Mouse (Mus musculus): ENCODE measurements around the gene Cmtm8. TPM values are rescaled to one million over a fixed set of nuclear protein-coding genes. Genes with fewer than 3 reads are reported as not detected.

Gene Cmtm8
- polyA plus RNA-seq, 1 experiment = 45.8 TPM

DNA sequence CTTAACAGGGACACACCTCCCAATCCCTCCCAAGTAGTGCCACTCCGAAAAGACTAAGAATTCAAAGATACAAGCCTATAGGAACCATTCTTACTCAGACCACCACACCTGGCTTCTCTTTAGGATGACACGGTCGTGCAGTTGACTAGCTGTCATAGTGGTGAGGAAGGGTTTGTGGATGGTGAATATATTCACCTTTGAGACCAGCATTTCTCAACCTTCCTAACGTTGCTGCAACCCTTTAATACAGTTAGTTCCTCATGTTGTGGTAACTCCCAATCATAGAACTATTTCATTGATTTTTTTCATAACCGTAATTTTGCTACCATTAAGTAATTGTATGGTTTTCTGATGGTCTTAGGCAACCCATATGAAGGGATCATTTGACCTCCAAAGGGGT is 56.8 kb downstream of the Cmtm8 start:
- no peak for DNase-seq (ENCODE audit: low read depth)

DNA sequence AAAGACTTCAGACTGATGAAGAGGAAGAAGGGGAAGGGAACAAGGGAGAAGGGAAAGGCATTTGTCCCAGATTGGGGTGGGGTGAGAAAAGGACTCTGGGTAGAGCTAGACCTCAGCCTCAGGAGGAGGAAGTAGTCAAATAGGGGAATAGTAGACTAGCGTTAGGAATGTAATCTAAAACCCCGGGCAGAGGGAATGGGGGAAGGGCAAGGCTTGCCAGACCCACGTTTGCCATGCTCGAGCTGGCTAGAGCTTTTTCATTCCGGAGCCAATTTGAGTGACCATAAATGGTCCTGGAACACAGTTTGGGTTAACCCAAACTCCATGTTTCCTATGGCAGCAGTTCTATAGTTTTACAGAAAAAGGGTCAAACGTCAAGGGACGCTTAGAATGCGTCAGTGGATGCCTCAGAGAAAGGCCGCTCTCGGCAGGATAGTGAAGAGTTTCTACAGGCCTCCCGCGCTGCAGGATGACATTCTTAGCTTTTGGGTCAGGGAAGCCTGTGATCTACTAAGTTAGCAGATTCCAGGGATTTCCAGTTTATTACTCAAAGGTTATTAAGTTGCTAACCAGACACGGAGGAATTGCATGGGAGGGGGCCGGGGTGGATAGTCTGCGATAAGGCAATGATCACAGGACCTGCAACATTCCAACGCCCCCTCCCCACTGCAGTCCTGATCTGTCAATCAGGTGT is 58.4 kb downstream of the Cmtm8 start:
- no peak for DNase-seq (ENCODE audit: low read depth)

DNA sequence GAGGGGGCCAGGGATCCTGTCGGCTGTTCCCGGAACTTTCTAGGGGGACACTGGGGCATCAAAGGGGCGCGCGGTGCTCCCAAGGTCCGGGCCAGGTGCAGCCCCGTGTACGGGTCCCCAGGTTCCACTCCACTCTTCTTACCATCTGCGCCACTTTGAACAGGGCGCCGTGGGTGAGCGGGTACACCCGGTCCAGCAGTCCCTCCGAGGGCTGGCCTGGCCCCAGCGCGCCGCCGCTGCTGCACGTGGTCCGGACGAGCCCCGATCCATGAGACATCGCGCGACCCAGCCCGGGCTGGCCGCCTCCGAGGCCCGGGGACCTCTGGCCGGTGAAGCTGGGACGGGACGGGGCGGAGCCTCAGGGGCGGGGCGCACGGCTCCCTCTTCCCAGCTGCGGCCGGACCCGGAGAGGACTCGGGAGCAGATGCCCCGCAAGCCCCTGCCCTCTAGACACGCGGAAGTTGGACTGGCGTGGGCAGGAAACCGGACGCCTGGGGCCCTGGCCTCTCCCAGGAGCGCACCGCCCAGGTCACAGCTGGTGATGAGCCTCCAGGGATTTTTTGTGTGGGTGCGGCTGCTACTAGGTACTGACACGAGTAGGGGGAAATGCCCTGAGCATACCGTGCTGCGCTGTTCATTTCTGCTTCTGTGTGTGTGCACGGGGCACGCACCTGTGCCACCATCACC is 62.3 kb downstream of the Cmtm8 start, which contains the start of gene Cmtm7:
TSS of gene Cmtm7 (minus strand) at position 331 of the 687 bp plus-strand sequence.
- no peak for DNase-seq (ENCODE audit: low read depth)

DNA sequence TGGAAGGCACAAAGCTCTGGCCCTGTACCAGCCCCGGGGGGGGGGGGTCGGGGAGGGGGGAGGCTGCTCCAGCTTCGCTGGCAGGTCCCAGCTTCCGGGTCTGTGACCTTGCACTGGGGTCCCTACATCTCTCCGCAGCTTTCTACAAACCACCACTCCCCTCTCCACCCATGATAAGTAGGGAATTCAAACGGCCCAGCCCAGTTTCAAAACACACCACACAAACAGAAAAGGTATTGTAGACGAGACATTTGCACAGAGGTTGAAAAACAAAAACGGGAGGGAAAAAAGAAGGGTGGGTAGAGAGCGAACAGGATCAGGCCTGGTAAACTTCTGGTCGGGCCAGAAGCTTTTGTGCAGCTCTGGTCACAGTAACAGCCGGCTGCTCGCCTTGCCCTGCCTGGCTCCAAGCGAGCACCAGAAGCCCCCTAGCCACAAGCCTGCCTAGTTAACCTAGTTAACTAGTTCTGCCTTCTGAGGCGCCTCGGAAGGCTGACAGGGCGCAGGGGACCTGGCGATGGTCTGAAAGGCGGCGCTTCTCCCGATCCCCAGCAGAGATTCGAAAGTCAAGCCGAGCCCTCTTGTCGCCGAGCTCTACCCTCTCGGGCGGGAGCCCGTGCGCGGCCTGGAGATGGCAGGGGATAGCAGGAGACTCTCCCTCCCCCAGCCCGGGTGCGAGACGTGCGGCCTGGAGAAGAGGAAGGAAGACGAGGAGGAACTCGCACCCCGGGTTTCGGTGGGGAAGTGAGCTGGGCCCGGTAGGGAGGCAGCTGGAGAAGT is 63.0 kb downstream of the Cmtm8 start:
- no peak for DNase-seq (ENCODE audit: low read depth)

DNA sequence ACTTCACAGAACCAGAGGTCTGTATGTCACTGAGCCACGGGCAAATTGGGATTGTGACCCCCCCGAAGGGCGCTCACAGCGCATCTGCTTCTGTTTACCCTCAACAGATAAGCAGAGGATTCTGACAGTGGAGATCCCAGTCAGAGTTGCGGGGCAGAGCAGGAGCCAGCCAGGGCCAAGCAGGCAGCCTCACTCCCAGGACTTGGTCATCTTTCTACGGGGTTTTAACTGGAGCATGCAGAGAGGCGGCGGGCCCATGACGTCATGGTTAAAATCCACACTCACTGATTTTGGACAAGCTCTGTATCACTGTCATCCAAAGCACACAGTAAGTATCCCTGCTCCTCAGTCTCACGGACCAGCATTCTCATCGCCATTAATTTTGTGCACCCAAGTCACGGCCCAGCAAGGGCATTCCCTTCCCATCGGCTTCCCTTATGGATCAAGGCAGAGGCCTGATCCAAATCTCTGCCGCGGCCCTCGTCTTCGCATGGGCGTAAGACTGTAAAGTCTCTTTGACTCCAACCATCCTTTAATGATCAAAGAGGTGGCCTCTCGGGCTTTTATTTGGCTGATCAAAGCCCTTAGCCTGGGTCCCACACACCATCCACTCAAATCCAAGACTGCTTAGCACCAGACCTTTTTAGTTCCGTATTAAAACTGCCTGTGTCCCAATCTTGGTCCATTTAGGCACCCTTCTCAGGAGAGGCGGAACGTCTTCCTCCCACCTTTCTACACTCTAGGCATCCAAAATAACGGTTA is 63.8 kb downstream of the Cmtm8 start:
- DNase-seq (ENCODE audit: low read depth) = no peak

DNA sequence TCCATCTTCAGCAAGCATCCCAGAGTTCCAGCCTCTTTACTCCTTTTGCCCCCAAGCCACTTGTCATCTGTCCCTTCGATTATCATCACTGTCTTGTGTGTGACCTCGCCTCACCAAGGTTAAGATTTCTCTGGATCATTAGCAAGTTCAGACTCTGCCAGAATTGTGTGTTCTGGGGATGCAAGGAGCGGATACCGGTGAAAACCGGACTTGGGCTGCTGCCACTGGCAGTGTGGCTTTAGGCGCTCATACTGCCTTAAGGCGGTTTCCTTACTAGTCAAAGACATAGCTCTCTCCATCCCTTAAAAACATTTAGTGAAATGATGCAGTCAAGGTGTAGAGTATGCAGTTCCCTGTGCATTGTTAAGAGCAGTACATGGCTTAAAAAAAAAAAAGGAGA is 65.1 kb downstream of the Cmtm8 start:
- DNase-seq (ENCODE audit: low read depth) = no peak

DNA sequence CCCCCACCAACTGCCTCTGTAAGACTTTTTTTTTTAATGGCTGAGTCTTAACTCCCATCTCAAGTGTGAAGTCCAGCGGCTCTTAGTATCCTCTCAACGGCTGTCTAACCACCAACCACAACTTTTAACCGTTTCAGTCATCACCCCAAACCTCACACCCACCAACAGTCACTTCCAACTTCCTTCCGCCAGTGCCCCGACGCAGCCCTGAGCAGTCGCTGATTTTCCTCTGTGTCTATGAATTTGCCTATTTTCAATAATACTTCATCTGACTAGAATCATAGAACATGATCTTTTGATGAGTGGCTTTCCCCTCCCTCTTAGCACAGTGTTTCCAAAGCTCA is 65.9 kb downstream of the Cmtm8 start:
- no peak for DNase-seq (ENCODE audit: low read depth)

DNA sequence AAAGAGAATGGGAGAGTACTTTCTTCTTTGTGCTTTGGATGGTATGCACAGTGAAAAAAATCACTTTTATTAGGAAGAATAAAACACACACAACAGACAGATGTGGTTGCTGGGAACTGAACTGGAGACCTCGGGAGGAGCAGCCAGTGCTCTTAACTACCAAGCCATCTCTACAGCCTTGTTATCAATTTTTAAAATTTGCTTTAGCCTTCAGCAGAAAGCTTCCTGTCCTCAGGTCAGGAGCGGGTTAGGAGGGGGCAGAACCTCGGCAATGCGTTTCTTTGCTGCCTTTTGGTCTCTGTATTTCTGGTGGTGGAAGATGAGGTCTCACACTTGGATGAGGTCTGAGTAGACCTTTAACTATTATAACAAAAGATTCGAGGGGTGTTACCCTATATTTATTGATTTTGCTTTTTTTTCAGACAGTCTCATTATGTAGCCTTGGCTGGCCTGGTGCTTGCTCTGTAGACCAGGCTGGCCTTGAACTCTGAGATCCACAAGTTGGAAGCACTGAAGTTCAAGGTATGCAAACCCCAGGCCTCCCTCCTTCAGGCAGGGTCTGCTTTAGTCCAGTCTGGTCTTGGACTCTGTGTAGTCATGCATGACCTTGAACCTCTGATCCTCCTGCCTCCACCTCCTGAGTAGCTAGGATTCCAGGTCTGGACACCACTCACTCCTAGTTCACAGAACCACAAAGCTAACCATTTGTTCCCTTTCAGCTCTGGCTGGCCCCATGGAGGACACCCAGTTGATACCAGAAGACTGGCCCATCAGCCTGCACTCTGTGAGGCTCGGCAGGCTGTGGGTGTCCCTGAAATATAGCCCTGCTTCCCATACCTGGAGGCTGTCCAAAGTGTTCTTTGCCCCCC is 66.5 kb downstream of the Cmtm8 start:
- no peak for DNase-seq (ENCODE audit: low read depth)

DNA sequence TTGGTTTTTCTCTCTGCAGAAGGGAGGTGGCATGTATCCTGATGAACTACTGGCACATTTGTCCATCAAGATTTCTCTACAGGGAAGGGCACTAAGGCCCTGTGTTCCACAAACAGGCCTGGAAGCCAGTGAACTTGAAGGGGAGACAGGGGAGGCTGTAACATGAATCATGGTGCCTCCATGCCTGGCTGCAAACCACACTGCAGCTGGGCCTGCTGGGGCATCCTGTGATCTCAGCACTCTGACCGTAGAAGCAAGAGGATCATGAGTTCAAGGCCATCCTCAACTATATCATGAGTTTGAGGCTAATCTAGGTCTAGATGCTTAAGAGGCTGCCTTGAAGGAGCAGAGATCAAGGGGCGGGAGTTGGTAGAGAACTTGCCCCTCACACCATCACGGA is 67.6 kb downstream of the Cmtm8 start:
- DNase-seq (ENCODE audit: low read depth) = no peak

DNA sequence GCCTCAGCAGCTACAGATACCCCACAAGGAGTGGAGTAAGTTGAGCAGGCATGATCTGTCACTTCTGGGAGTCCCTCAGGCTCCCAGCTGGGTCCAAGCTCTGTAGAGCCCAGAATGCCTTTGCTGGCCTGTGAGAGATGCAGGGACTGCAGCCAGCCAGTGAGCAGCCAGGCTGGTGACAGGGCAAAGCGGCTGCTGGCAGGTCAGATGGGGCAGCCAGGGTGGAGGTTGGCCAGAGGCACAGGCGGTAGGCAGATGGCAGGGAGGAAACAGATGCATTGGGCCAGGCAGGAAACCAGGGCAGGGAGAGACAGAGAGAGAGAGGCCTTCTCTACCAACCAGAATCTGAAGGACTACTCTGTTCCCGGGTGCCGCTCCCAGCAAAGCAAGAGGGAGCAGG is 68.7 kb downstream of the Cmtm8 start:
- DNase-seq (ENCODE audit: low read depth) = no peak

DNA sequence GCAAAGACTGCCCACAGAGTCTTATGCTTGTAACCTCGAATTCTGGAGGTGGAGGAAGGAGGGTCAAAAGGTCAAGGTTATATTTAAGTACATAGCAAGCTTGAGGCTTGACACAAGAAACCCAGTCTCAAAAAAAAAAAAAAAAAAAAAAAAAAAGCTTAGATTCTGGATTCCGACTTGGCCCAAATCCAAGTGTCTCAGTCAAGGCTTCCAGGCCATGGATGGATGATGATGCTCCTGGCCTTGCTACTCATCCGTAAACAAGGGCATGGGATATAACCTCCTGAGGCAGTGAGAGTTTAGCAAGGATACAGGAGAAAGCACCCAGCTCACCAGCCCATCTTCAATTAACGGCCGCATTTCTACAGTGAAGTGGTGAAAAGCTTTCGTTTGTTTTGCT is 69.3 kb downstream of the Cmtm8 start:
- no peak for DNase-seq (ENCODE audit: low read depth)

DNA sequence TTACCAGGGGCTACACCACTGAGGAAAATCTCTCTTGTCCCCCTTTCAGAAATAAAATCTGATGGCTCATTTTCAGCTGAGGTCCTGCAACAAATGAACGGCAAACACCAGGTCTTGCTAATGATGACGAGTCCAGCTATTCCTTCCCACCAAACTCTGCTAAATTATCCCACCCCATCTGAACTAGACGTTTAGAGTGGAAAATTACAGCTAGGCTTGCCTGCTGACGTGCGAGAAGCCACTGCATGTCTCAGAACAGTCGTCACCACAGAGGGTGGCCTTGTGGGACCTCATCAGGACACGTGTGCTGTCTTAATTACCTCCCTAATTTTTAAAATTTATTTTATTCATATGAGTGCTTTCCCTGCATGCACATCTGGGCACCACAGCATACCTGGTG is 72.4 kb downstream of the Cmtm8 start:
- DNase-seq (ENCODE audit: low read depth) = no peak

DNA sequence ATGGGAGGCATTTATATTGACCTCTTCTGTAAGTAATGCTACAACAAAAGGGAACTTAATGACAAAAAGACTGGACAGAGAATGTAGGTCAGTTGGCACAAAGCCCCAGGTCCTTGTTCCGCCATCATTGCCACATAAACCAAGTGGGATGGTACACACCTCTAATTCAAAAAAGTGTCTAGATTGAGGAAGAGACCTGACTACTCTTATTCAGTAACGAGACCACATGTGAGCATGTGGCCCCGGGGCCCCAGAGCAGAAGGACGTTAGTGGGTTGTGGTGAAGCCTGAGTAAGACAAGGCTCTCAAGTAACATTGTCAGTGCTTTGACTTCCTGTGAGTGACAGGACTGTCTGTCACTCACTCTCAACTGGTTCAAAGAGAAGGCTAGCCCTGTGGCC is 73.7 kb downstream of the Cmtm8 start:
- DNase-seq (ENCODE audit: low read depth) = no peak

DNA sequence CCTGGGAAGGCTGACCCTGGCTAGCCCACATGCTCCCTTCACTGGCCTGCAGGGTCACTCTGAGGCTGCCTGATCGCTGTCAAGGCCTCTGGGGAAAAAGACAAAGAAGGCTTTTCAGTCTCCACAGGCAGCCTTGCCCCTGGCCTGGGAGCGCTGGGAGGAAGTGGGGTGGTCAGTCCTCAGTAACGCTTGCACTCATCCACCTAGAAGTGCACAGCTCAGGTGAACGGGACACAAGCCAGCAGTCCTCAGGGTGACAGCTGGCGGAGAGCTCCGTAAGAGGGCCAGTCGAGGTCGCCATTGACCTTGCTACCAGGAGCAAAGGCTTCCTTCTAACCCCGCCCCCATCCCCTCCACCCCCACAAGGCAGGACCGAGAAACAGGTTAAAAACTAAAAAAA is 75.9 kb downstream of the Cmtm8 start:
- no peak for DNase-seq (ENCODE audit: low read depth)

DNA sequence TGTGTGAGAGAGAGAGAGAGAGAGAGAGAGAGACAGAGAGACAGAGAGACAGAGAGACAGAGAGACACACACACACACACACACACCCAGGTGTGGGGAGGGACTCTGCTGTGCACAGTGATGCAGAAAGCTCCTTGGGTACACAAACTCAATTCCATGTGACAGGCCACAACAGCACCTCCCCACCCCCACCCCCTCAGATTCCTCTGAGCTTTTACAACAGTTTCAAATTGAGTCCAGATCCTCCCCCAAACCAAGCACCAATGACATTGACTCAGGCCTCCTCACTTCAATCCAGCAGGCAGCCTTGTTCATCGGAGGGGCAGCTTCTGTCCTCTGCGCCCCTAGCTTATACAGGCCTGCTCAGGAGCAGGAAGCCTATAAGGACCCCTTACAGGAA is 76.4 kb downstream of the Cmtm8 start:
- no peak for DNase-seq (ENCODE audit: low read depth)

DNA sequence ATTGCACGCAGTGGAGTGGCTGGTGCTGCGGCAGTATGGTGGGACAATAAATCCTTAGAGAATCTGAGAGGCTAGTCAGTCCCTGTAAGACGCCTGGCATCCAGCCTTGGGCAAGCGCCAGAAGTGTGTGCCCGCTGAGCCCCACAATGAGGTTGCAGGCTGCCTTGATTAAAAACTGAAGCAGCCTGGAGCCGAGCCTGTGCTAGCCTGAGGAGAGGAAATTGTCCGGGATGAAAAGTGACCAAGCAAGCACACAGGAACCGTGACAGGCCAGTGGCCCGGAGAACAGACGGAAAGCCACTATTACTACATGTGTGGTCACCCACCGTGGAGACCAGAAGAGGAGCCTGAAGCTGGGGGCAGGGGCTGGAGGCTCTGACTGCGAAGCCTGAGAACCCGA is 76.9 kb downstream of the Cmtm8 start:
- DNase-seq (ENCODE audit: low read depth) = no peak

DNA sequence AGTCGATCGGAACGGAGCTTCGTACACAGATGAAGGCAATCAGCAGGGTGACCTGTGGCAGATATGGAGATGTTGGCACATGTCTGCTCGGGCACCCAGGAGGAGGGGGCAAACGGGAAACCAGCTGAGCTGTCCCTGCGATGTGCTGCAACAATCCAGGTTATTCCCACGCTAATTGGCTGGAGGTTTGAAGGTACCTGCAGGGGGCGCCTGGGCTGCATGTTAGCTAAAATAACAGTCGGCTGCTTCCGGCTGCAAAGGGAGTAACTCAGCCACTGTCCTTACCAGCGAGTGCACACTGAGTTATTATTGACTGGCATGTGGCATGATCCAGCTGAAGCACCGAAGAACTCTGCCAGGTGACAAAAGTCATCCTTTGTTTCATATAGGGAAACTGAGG is 80.6 kb downstream of the Cmtm8 start:
- DNase-seq (ENCODE audit: low read depth) = no peak

DNA sequence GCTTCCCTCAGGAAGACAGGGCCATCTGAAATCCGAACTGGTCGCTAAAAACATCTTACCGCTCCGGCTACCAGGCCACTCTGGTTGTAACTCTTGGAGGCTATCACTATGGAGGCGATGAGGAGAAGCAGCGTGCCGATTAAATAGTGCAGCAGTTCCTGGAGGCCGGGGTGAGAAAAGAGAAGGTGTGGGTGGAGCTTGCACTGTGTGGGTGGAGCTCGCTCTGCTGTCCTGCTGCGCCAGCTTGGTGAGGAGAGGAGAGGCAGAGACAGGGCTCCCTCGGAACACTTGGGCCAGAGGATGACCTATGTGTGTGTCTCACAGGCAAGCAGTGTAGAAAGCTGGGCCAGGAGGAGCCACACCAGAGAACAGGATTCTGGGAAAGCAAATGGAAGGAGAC is 82.1 kb downstream of the Cmtm8 start:
- no peak for DNase-seq (ENCODE audit: low read depth)

DNA sequence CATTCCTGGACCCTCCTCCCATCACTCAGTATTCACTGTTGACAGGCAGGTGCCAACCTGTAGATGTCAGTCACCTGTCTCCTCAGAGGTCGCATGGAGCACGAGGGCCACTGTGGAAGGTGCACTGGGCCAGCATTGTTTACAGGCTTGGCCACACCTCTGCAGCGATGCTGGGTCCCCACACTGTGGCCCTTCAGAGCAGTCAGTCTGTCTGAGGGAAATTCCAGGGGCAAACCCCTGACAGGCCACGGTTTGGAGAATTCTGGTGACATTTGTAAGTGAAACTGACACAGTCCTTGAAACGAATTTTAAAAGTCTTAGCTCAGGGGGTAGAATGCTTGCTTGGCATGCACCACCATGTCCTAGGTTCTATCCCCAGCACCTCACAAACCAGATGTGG is 83.6 kb downstream of the Cmtm8 start:
- no peak for DNase-seq (ENCODE audit: low read depth)

DNA sequence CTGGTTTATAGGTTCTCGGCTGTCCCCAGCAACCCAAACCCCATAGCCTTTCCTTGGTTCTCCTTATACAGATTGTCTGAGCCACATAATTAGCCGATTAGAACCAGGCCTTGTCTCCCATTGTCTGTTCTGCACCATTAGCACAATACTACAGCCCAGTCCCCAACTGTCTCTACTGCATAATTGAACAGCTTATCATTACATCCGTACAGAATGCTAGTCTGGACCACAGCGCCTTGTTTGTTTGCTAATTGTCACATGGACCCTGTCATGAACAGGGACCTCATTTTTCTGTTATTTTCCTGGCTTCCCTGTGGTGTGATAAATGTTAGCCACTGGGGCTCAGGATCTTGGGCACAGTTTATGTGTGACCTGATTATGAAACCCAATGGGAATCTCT is 84.1 kb downstream of the Cmtm8 start:
- no peak for DNase-seq (ENCODE audit: low read depth)

DNA sequence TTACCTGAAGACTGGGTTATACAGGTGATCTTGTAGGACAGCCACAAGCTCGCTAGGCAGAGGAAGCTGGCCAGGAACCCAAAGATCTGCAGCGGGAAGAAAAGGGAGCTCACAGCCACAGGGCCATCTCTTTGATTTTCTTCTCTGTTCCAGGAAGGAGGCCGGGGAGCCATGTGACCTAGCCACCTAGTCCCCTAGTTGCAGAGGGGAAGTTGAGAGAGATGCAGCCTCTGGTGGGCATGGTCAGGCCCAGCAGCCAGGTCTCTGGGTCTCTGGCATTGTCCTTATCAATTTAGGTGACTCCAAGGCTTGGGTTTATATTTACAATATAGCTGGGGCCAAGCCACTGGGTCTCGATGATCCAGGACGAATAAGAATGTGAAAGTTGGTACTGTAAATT is 85.2 kb downstream of the Cmtm8 start:
- no peak for DNase-seq (ENCODE audit: low read depth)
